Comparison of ENCODE assay signal across 13 mouse cellular contexts in genomic region chr17:32904414-32904813, GRCm38 (mm10). TPM values are rescaled to one million over a fixed set of nuclear protein-coding genes. Genes with fewer than 3 reads are reported as not detected.
DNase-seq lines count a peak whose midpoint lies in the region; ATAC-seq and TF ChIP-seq lines count a peak whose summit lies in the region.
"Had no signal": no experiment of that assay in that cellular context is flagged by ENCODE, and none has a peak within 500 bp of the region (broad histone marks: within the 10 kb centered on the region; RNA-seq: fewer than 3 reads in every experiment).

No protein-coding gene starts in this region.

- H3K9me3 ChIP-seq in embryonic facial prominence, embryonic 11.5 days (replicated peaks; ENCODE audit: control insufficient read depth, low read length) = no peaks in the 10 kb centered on the region
- no peaks in the 10 kb centered on the region for H3K9me3 ChIP-seq in embryonic facial prominence, embryonic 10.5 days
- H3K9me3 ChIP-seq: G1E; heart, embryonic 13.5 days; midbrain, embryonic 10.5 days had no signal

- no peak for TF ChIP-seq POLR2A in lung, adult 2 months (IDR thresholded peaks at IDR 0.05; ENCODE audit: borderline replicate concordance, extremely low read depth, low read depth, low read length)

- H3K4me3 ChIP-seq in embryonic facial prominence, embryonic 11.5 days (ENCODE audit: low read depth, low read length) = no peak overlapping the region
- no peak overlapping the region for H3K4me3 ChIP-seq in embryonic facial prominence, embryonic 10.5 days
- H3K4me3 ChIP-seq in lung, adult 2 months (replicated peaks; ENCODE audit: extremely low read depth, low read depth, low read length) = no peak overlapping the region
- H3K4me3 ChIP-seq: heart, embryonic 13.5 days; midbrain, embryonic 10.5 days had no signal

- H3K36me3 ChIP-seq in embryonic facial prominence, embryonic 11.5 days (replicated peaks; ENCODE audit: control insufficient read depth, insufficient read depth, low read depth, low read length) = no peaks in the 10 kb centered on the region
- H3K36me3 ChIP-seq in embryonic facial prominence, embryonic 10.5 days (replicated peaks) = no peaks in the 10 kb centered on the region
- H3K36me3 ChIP-seq: G1E; heart, embryonic 13.5 days; midbrain, embryonic 10.5 days had no signal

- 61% methylated on average over 2 of the region's 2 CpGs for whole genome bisulfite sequencing in embryonic facial prominence, embryonic 11.5 days
- 67% methylated on average over 2 of the region's 2 CpGs for WGBS in embryonic facial prominence, embryonic 10.5 days
- WGBS in lung, adult 2 months = 61% methylated on average over 2 of the region's 2 CpGs

- DNase-seq in embryonic facial prominence, embryonic 11.5 days (ENCODE audit: low spot score) = peak; percentile 6
- no peak for DNase-seq in embryonic facial prominence, embryonic 10.5 days (ENCODE audit: low spot score)
- DNase-seq in lung, adult 2 months = no peak
- no peak for DNase-seq in lung, postnatal 36 days
- peak; percentile 70 for DNase-seq in R1 (ENCODE audit: low read depth, low spot score)
- DNase-seq in retina, postnatal 1 day = peak; percentile 33
- DNase-seq in spleen, postnatal 10 days (ENCODE audit: low spot score in 2 of 2) = no peak
- no peak for DNase-seq in layer of hippocampus, postnatal 25 days (ENCODE audit: extremely low spot score in 1 of 2, low spot score in 1 of 2)
- DNase-seq: kidney, adult 11 months had no signal

- TF ChIP-seq CTCF in lung, adult 2 months (IDR thresholded peaks at IDR 0.05; ENCODE audit: insufficient read depth, low read length) = 0 out of 2 replicates have a peak, but pooled peaks have one; percentile 5

- H3K27me3 ChIP-seq in embryonic facial prominence, embryonic 11.5 days (ENCODE audit: control insufficient read depth, insufficient read depth, low read length) = no peaks in the 10 kb centered on the region
- H3K27me3 ChIP-seq in embryonic facial prominence, embryonic 10.5 days (replicated peaks; ENCODE audit: low read depth, poor library complexity, severe bottlenecking) = peaks cover 6% of the 10 kb centered on the region; the same call in 1 of the 2 replicates

- no peak overlapping the region for H3K9ac ChIP-seq in embryonic facial prominence, embryonic 11.5 days (replicated peaks; ENCODE audit: low read length)
- H3K9ac ChIP-seq: heart, embryonic 13.5 days had no signal

- H3K4me1 ChIP-seq in embryonic facial prominence, embryonic 11.5 days (ENCODE audit: control insufficient read depth, insufficient read depth, low read length) = no peaks in the 10 kb centered on the region
- no peaks in the 10 kb centered on the region for H3K4me1 ChIP-seq in embryonic facial prominence, embryonic 10.5 days
- H3K4me1 ChIP-seq in lung, adult 2 months (ENCODE audit: control insufficient read depth, insufficient read depth, low read length) = no peaks in the 10 kb centered on the region
- H3K4me1 ChIP-seq: heart, embryonic 13.5 days had no signal

- no peak for ATAC-seq in embryonic facial prominence, embryonic 11.5 days (replicated peaks; ENCODE audit: insufficient number of reproducible peaks, low FRiP score, low TSS enrichment, low read depth)

- H3K4me2 ChIP-seq in embryonic facial prominence, embryonic 11.5 days (ENCODE audit: low read depth, low read length) = no peak overlapping the region
- H3K4me2 ChIP-seq: heart, embryonic 13.5 days had no signal

- no peak overlapping the region for H3K27ac ChIP-seq in embryonic facial prominence, embryonic 11.5 days (replicated peaks; ENCODE audit: low read depth, low read length)
- H3K27ac ChIP-seq in embryonic facial prominence, embryonic 10.5 days (replicated peaks) = no peak overlapping the region
- H3K27ac ChIP-seq: heart, embryonic 13.5 days; midbrain, embryonic 10.5 days had no signal

RNA-seq across cellular contexts. Expression of gene Cyp4f14, which starts 12.7 kb away (rescaled TPM):
- not detected in 2 replicates for polyA plus RNA-seq in embryonic facial prominence, embryonic 11.5 days (2014; fragmentation: Nextera tagmentation; extraction: Ambion mirVana)
- polyA plus RNA-seq in embryonic facial prominence, embryonic 10.5 days (2016; fragmentation: Nextera tagmentation; extraction: Ambion mirVana) = not detected in 2 replicates
- 0.26 and 0.57 TPM in 2 replicates for polyA plus RNA-seq in lung, adult 2 months (2012; rRNA removed)
- total RNA-seq in layer of hippocampus, postnatal 25 days (2021) = 1 to 10 TPM; 4.6 to 5.3 TPM
- polyA plus RNA-seq: G1E; heart, embryonic 13.5 days; midbrain, embryonic 10.5 days; stomach, embryonic 14.5 days had no signal

RNA-seq across cellular contexts. Expression of gene Zfp870, which starts 13.0 kb away (rescaled TPM):
- polyA plus RNA-seq in embryonic facial prominence, embryonic 11.5 days (2014; fragmentation: Nextera tagmentation; extraction: Ambion mirVana) = 11.7 and 12.3 TPM in 2 replicates
- polyA plus RNA-seq in embryonic facial prominence, embryonic 10.5 days (2016; fragmentation: Nextera tagmentation; extraction: Ambion mirVana) = 7.1 and 8.7 TPM in 2 replicates
- polyA plus RNA-seq in lung, adult 2 months (2012; rRNA removed) = 0.88 and 1.7 TPM in 2 replicates
- 10 to 100 TPM in 1 of 2 experiments, 1 to 10 TPM in 1; 9.9 to 10.5 TPM for total RNA-seq in layer of hippocampus, postnatal 25 days (2021)

RNA-seq across cellular contexts. Expression of gene Cyp4f13, which starts 42.8 kb away (rescaled TPM):
- 2.7 and 3.4 TPM in 2 replicates for polyA plus RNA-seq in embryonic facial prominence, embryonic 11.5 days (2014; fragmentation: Nextera tagmentation; extraction: Ambion mirVana)
- polyA plus RNA-seq in embryonic facial prominence, embryonic 10.5 days (2016; fragmentation: Nextera tagmentation; extraction: Ambion mirVana) = 2.1 and 3.3 TPM in 2 replicates
- polyA plus RNA-seq in lung, adult 2 months (2012; rRNA removed) = 40.4 and 51.4 TPM in 2 replicates
- total RNA-seq in layer of hippocampus, postnatal 25 days (2021) = 10 to 100 TPM; 16.6 to 28.0 TPM

Comparison
In these comparisons a context has a peak if more than half of its experiments do, and no peak if none do; other contexts are left out.
1. DNase-seq: peak in embryonic facial prominence, embryonic 11.5 days (single experiment), R1 (single experiment) and retina, postnatal 1 day (single experiment); none in embryonic facial prominence, embryonic 10.5 days (single experiment), lung, adult 2 months (single experiment), lung, postnatal 36 days (single experiment), spleen, postnatal 10 days (0 of 2) and layer of hippocampus, postnatal 25 days (0 of 2).